Mouse (Mus musculus): ENCODE measurements at regions not wholly inside any gene's neighbourhood (a gene's known extent, or its start where the extent isn't known, plus 50 kb on each side); places are given as distances from the start of the nearest gene placed in this dataset.

GRCm38 (mm10) chr13:110578159-110578558, 183.3 kb downstream of the Plk2 start:
- TF ChIP-seq POLR2A (IDR thresholded peaks at IDR 0.05; ENCODE audit: low read depth, low read length) (no peak), CTCF (conservative IDR thresholded peaks at IDR 0.05; ENCODE audit: insufficient read depth, insufficient read length, low read depth, low read length) (no peak)

Measured in kidney, adult 2 months (tissue).